Mouse (Mus musculus) heart, postnatal 4 days (tissue): ENCODE results near the gene Rnaseh2c. TPM values are rescaled to one million over a fixed set of nuclear protein-coding genes. Genes with fewer than 3 reads are reported as not detected.

Experiments
- total RNA-seq, 2 experiments: library from RNA; stranded (reverse); gene quantifications; 2 replicates each; pipeline ENCODE4 v1.2.3; 2021

Gene Rnaseh2c
- total RNA-seq, 2 experiments from 2014 or later: 92.4 to 94.5 TPM

Other genes starting within 250 kb of the Rnaseh2c start
- gene Eif1ad, start 235.1 kb upstream of the Rnaseh2c start, total RNA-seq: 10 to 100 TPM; 35.0 to 37.3 TPM
- gene Banf1, start 234.7 kb upstream of the Rnaseh2c start, total RNA-seq: 100 to 1,000 TPM; 234 to 244 TPM
- gene Sart1, start 213.2 kb upstream of the Rnaseh2c start, total RNA-seq: 10 to 100 TPM; 52.6 to 54.1 TPM
- under 1 TPM; 0.45 to 0.48 TPM for gene Tsga10ip, start 199.3 kb upstream of the Rnaseh2c start, total RNA-seq
- 100 to 1,000 TPM; 231 to 246 TPM for gene Drap1, start 176.9 kb upstream of the Rnaseh2c start, total RNA-seq
- 10 to 100 TPM; 35.2 to 35.3 TPM for gene AI837181, start 176.7 kb upstream of the Rnaseh2c start, total RNA-seq
- not detected for gene Fosl1, start 154.3 kb upstream of the Rnaseh2c start, total RNA-seq
- gene Ccdc85b, start 144.0 kb upstream of the Rnaseh2c start, total RNA-seq: 10 to 100 TPM; 13.5 to 13.9 TPM
- 100 to 1,000 TPM; 106 to 118 TPM for gene Fibp, start 141.3 kb upstream of the Rnaseh2c start, total RNA-seq
- under 1 TPM; 0.24 to 0.50 TPM for gene Ctsw, start 133.4 kb upstream of the Rnaseh2c start, total RNA-seq
- gene Efemp2, start 127.9 kb upstream of the Rnaseh2c start, total RNA-seq: 10 to 100 TPM; 36.7 to 37.8 TPM
- 10 to 100 TPM; 27.9 to 32.9 TPM for gene Mus81, start 113.5 kb upstream of the Rnaseh2c start, total RNA-seq
- gene Cfl1, start 111.4 kb upstream of the Rnaseh2c start, total RNA-seq: 100 to 1,000 TPM; 719 to 727 TPM
- gene 1700020D05Rik, start 98.1 kb upstream of the Rnaseh2c start, total RNA-seq: 1 to 10 TPM; 1.5 to 2.1 TPM
- 1 to 10 TPM; 7.8 to 7.9 TPM for gene Snx32, start 91.3 kb upstream of the Rnaseh2c start, total RNA-seq
- not detected for gene Ovol1, start 41.2 kb upstream of the Rnaseh2c start, total RNA-seq
- gene Ap5b1, start 33.8 kb upstream of the Rnaseh2c start, total RNA-seq: 1 to 10 TPM; 3.8 to 4.6 TPM
- gene Kat5, start 8.4 kb downstream of the Rnaseh2c start, total RNA-seq: 10 to 100 TPM; 38.3 to 49.2 TPM
- 10 to 100 TPM; 33.0 to 38.6 TPM for gene Rela, start 35.6 kb downstream of the Rnaseh2c start, total RNA-seq
- gene Sipa1, start 61.8 kb downstream of the Rnaseh2c start, total RNA-seq: 10 to 100 TPM; 40.2 to 42.2 TPM
- gene Map3k11, start 86.9 kb downstream of the Rnaseh2c start, total RNA-seq: 10 to 100 TPM; 39.8 to 40.0 TPM
- gene Pcnx3, start 87.0 kb downstream of the Rnaseh2c start, total RNA-seq: 10 to 100 TPM; 42.5 to 42.7 TPM
- gene Kcnk7, start 102.5 kb downstream of the Rnaseh2c start, total RNA-seq: not detected
- 100 to 1,000 TPM; 179 to 191 TPM for gene Ehbp1l1, start 124.4 kb downstream of the Rnaseh2c start, total RNA-seq
- gene Fam89b, start 127.8 kb downstream of the Rnaseh2c start, total RNA-seq: 10 to 100 TPM; 48.3 to 49.0 TPM
- gene Ltbp3, start 139.0 kb downstream of the Rnaseh2c start, total RNA-seq: 10 to 100 TPM; 78.7 to 79.6 TPM
- 10 to 100 TPM; 60.6 to 69.0 TPM for gene Scyl1, start 169.5 kb downstream of the Rnaseh2c start, total RNA-seq